Mouse (Mus musculus): ENCODE data around the gene Ankrd24.

- TF ChIP-seq TAL1 (IDR thresholded peaks at IDR 0.05; ENCODE audit: low read length) (no peak), GATA1 (IDR thresholded peaks at IDR 0.05; ENCODE audit: low read length) (no peak)
Observed at GRCm38 (mm10) chr10:81627836-81628220, 512 bp upstream of the Ankrd24 start.
